In the genomic region with DNA sequence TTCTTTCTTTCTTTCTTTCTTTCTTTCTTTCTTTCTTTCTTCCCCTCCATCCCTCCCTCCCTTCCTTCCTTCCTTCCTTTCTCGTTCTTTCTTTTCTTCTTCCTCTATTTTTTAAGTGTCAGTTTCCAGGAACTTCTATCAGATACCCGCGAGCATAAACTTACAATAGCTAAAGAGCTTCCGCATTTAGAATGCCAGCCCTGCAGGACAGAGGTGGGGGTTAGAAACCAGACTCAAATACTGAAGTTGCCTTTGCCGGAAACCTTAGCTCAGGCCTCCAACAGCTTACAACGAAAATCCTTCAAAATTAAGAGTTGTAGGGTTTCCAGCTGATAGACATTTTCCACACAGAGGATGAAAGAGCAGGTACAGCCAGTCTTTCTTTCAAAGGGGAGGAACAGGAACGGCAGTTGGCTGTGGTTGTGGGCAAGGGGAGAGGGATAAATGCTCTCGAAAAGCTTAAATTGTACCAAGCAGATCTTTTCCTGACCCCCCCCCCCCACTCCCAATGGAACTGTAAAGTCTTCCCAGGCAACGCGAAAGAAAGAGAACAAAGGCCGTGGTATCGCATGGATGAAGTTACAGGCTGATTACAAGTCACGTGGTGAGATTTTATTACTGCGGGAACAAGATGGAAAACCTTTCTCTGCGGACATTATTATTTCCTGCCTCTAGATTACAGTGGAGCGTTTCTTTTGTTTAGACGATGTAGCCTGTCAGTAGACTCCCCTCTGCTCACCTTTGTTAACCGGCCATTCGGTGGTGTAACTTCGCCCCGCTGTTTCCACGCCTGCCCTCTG, we compare ENCODE assay signal across 12 mouse cellular contexts.
DNase-seq lines count a peak whose midpoint lies in the region; ATAC-seq lines count a peak whose summit lies in the region.
"Had no signal": no experiment of that assay in that cellular context is flagged by ENCODE, and none has a peak within 500 bp of the region (broad histone marks: within the 10 kb centered on the region; RNA-seq: fewer than 3 reads in every experiment).

No protein-coding gene starts in this region.

- no peaks in the 10 kb centered on the region for H3K36me3 ChIP-seq in heart, embryonic 15.5 days
- H3K36me3 ChIP-seq in forebrain, embryonic 16.5 days (ENCODE audit: control insufficient read depth, insufficient read depth) = no peaks in the 10 kb centered on the region

- no peak overlapping the region for H3K27ac ChIP-seq in heart, embryonic 15.5 days
- no peak overlapping the region for H3K27ac ChIP-seq in forebrain, embryonic 16.5 days (ENCODE audit: low read length)
- H3K27ac ChIP-seq: macrophage had no signal

- WGBS in heart, embryonic 15.5 days = 56% methylated on average over 22 of the region's 22 CpGs
- 36% methylated on average over 22 of the region's 22 CpGs for WGBS in forebrain, embryonic 16.5 days

- H3K4me3 ChIP-seq in heart, embryonic 15.5 days = no peak overlapping the region
- H3K4me3 ChIP-seq in forebrain, embryonic 16.5 days (replicated peaks; ENCODE audit: low read length) = no peak overlapping the region

- H3K27me3 ChIP-seq in heart, embryonic 15.5 days = no peaks in the 10 kb centered on the region
- no peaks in the 10 kb centered on the region for H3K27me3 ChIP-seq in forebrain, embryonic 16.5 days (replicated peaks; ENCODE audit: control insufficient read depth, insufficient read depth, low read length)

- no peak overlapping the region for H3K9ac ChIP-seq in heart, embryonic 15.5 days
- peak overlapping the region; percentile 15; the same call in 1 of the 2 replicates for H3K9ac ChIP-seq in forebrain, embryonic 16.5 days (replicated peaks; ENCODE audit: low read depth, low read length)

- DNase-seq in heart, adult 11 months = no peak
- peak; percentile 8 for DNase-seq in brain, embryonic 18.5 days (ENCODE audit: low read depth, low spot score)
- DNase-seq in gastrocnemius, postnatal 4 days (ENCODE audit: low spot score in 2 of 2) = no peak
- DNase-seq in layer of hippocampus, adult 8-10 months (ENCODE audit: low spot score in 2 of 2) = no peak
- DNase-seq in adrenal gland, adult (ENCODE audit: inconsistent age in 2 of 2, low spot score in 1 of 2) = no peak
- DNase-seq: B cell, adult 2 months; cerebellum, postnatal 10 days had no signal

- ATAC-seq in heart, embryonic 15.5 days (replicated peaks; ENCODE audit: insufficient number of reproducible peaks, insufficient read depth, low FRiP score, low read depth) = no peak
- peak; percentile 52 for ATAC-seq in forebrain, embryonic 16.5 days
- ATAC-seq in megakaryocyte, adult 5-6 weeks (ENCODE audit: poor library complexity, severe bottlenecking) = peak; percentile 61

- H3K9me3 ChIP-seq in heart, embryonic 15.5 days (replicated peaks) = no peaks in the 10 kb centered on the region
- H3K9me3 ChIP-seq in forebrain, embryonic 16.5 days (ENCODE audit: control insufficient read depth, low read length) = no peaks in the 10 kb centered on the region

- H3K4me1 ChIP-seq in heart, embryonic 15.5 days (replicated peaks) = no peaks in the 10 kb centered on the region
- H3K4me1 ChIP-seq in forebrain, embryonic 16.5 days (replicated peaks; ENCODE audit: control insufficient read depth, insufficient read depth, low read length) = no peaks in the 10 kb centered on the region

- peak overlapping the region; percentile 24; the same call in 1 of the 2 replicates for H3K4me2 ChIP-seq in heart, embryonic 15.5 days
- H3K4me2 ChIP-seq in forebrain, embryonic 16.5 days (ENCODE audit: low read length) = peak overlapping the region; percentile 38
- H3K4me2 ChIP-seq: liver, embryonic 11.5 days had no signal
